Comparison of ENCODE assay signal across 11 mouse cellular contexts in the genomic region with DNA sequence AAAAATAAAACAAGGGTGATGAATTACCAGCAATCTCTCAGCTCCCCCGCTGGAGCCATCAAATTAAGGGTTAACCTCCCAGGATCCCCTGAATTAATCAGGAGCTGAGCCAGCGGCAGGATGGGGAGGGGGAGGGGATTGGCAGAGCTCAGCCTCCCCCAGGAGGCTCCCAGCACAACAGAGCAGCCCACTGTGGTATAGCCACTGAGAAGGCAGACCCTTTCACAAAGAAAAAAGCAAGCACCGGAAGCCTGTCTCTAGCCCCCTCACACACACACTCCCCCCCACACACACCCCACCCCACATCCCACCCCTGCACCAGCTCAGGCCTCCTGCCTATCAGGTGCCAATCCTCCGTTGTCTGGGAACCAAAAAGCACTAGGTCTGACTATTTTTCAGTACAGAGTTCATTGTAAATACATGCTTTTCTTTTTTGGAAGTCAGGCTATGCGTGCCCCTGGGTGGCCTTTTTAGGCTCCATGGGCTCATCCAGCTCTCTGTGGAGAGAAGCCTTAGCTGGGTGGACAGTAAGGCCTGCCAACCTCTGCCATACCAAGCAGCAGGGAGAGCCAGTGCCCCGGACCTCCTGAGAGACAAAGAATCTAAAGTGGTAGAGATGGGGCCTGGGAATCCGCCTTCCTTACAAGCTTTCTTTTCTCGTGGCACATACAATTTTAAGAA.
A peak's percentile ranks its signal among the peaks of the same experiment; 100 is the strongest.
DNase-seq lines count a peak whose midpoint lies in the region; ATAC-seq lines count a peak whose summit lies in the region.
"Had no signal": no experiment of that assay in that cellular context is flagged by ENCODE, and none has a peak within 500 bp of the region (broad histone marks: within the 10 kb centered on the region; RNA-seq: fewer than 3 reads in every experiment).

No protein-coding gene starts in this region.

- no peaks in the 10 kb centered on the region for H3K36me3 ChIP-seq in embryonic facial prominence, embryonic 12.5 days
- H3K36me3 ChIP-seq in hindbrain, embryonic 15.5 days = no peaks in the 10 kb centered on the region
- no peaks in the 10 kb centered on the region for H3K36me3 ChIP-seq in neural tube, embryonic 13.5 days
- H3K36me3 ChIP-seq: liver, embryonic 13.5 days; stomach, embryonic 15.5 days had no signal

- no peak overlapping the region for H3K4me2 ChIP-seq in embryonic facial prominence, embryonic 12.5 days (replicated peaks)
- no peak overlapping the region for H3K4me2 ChIP-seq in hindbrain, embryonic 15.5 days
- no peak overlapping the region for H3K4me2 ChIP-seq in neural tube, embryonic 13.5 days
- H3K4me2 ChIP-seq: liver, embryonic 13.5 days; stomach, embryonic 15.5 days had no signal

- peak overlapping the region; percentile 63 for H3K27ac ChIP-seq in embryonic facial prominence, embryonic 12.5 days
- H3K27ac ChIP-seq in hindbrain, embryonic 15.5 days (replicated peaks) = peak overlapping the region; percentile 82
- peak overlapping the region; percentile 88 for H3K27ac ChIP-seq in neural tube, embryonic 13.5 days (replicated peaks)
- H3K27ac ChIP-seq: liver, embryonic 13.5 days; stomach, embryonic 15.5 days had no signal

- DNase-seq in layer of hippocampus, postnatal 14 days (ENCODE audit: low spot score in 2 of 2) = peak; percentile 45 to 56
- DNase-seq in layer of hippocampus, adult 9-10 months (ENCODE audit: low spot score) = no peak
- DNase-seq in gastrocnemius, adult 8-10 months (ENCODE audit: low spot score in 2 of 2) = no peak
- no peak for DNase-seq in spleen, adult 18-20 months
- no peak for DNase-seq in B cell, adult 2 months
- DNase-seq: adrenal gland, postnatal 25 days; liver, embryonic 13.5 days had no signal

- no peaks in the 10 kb centered on the region for H3K9me3 ChIP-seq in embryonic facial prominence, embryonic 12.5 days
- no peaks in the 10 kb centered on the region for H3K9me3 ChIP-seq in hindbrain, embryonic 15.5 days
- no peaks in the 10 kb centered on the region for H3K9me3 ChIP-seq in neural tube, embryonic 13.5 days
- H3K9me3 ChIP-seq: liver, embryonic 13.5 days; stomach, embryonic 15.5 days had no signal

- WGBS in embryonic facial prominence, embryonic 12.5 days = 13% methylated on average over 8 of the region's 8 CpGs
- whole genome bisulfite sequencing in hindbrain, embryonic 15.5 days = 12% methylated on average over 8 of the region's 8 CpGs
- 12% methylated on average over 8 of the region's 8 CpGs for WGBS in neural tube, embryonic 13.5 days

- peak; percentile 80 for ATAC-seq in embryonic facial prominence, embryonic 12.5 days (ENCODE audit: insufficient number of reproducible peaks, insufficient read depth, low FRiP score, low TSS enrichment)
- ATAC-seq in hindbrain, embryonic 15.5 days (ENCODE audit: low FRiP score, low read depth) = peak; percentile 95
- peak; percentile 94 for ATAC-seq in neural tube, embryonic 13.5 days (ENCODE audit: low read depth)

- H3K9ac ChIP-seq in embryonic facial prominence, embryonic 12.5 days = no peak overlapping the region
- H3K9ac ChIP-seq in hindbrain, embryonic 15.5 days = no peak overlapping the region
- peak overlapping the region; percentile 55 for H3K9ac ChIP-seq in neural tube, embryonic 13.5 days
- H3K9ac ChIP-seq: liver, embryonic 13.5 days; stomach, embryonic 15.5 days had no signal

- H3K4me3 ChIP-seq in embryonic facial prominence, embryonic 12.5 days = no peak overlapping the region
- H3K4me3 ChIP-seq in hindbrain, embryonic 15.5 days = no peak overlapping the region
- H3K4me3 ChIP-seq in neural tube, embryonic 13.5 days = no peak overlapping the region
- H3K4me3 ChIP-seq: liver, embryonic 13.5 days; stomach, embryonic 15.5 days had no signal

- peaks cover 14% of the 10 kb centered on the region for H3K4me1 ChIP-seq in embryonic facial prominence, embryonic 12.5 days
- H3K4me1 ChIP-seq in hindbrain, embryonic 15.5 days (replicated peaks) = peaks cover 31% of the 10 kb centered on the region
- H3K4me1 ChIP-seq in neural tube, embryonic 13.5 days (replicated peaks) = peaks cover 41% of the 10 kb centered on the region
- H3K4me1 ChIP-seq: stomach, embryonic 15.5 days had no signal

- no peaks in the 10 kb centered on the region for H3K27me3 ChIP-seq in embryonic facial prominence, embryonic 12.5 days
- no peaks in the 10 kb centered on the region for H3K27me3 ChIP-seq in hindbrain, embryonic 15.5 days
- H3K27me3 ChIP-seq in neural tube, embryonic 13.5 days = 0 out of 2 replicates have a peak, but pooled peaks cover 5% of the 10 kb centered on the region
- H3K27me3 ChIP-seq: liver, embryonic 13.5 days; stomach, embryonic 15.5 days had no signal

Comparison
In these comparisons a context has a peak if more than half of its experiments do, and no peak if none do; other contexts are left out.
1. DNase-seq: peak in layer of hippocampus, postnatal 14 days (2 of 2); none in layer of hippocampus, adult 9-10 months (single experiment), gastrocnemius, adult 8-10 months (0 of 2), spleen, adult 18-20 months (0 of 2) and B cell, adult 2 months (0 of 2).
2. Peak in every context shown above with its lines, with median percentiles within 50 percentile points of each other: ATAC-seq and H3K27ac ChIP-seq.